Mouse (Mus musculus) lung, postnatal 36 days (tissue): ENCODE results near the gene Cmtm2b.
"Not testable (repeated sequence)": the region's sequence is repeated elsewhere in the genome, so short reads cannot be mapped to it uniquely, and the experiment has no call there.

Experiments
- DNase-seq: peaks from one replicate; pipeline ENCODE4 v3.0.0; 2022; ENCODE audit warnings: mixed read lengths

Gene Cmtm2b

DNA sequence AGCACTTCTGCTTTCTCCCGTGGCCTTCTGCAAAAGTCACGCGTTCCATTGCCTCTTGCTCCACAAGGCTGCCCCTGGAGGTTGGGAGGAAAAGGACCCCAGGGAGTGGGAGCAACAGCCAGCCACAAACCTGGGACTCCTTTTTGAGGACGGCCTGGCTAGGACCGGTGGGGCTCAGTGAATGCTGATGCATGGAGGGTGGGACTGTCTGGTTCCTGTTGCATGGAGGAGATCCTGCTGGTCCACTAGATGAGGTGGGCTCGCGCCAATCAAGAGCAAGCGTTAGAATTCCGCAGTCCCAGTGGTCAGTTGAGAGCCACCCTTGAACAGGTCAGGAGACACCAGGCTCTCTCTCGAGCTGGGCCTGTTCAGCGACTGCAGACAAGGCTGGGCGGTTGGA lies at the start of gene Cmtm2b:
Gene Cmtm2b (plus strand): TSS at position 301 of the 400 bp plus-strand sequence.
- not testable (repeated sequence) for DNase-seq

DNA sequence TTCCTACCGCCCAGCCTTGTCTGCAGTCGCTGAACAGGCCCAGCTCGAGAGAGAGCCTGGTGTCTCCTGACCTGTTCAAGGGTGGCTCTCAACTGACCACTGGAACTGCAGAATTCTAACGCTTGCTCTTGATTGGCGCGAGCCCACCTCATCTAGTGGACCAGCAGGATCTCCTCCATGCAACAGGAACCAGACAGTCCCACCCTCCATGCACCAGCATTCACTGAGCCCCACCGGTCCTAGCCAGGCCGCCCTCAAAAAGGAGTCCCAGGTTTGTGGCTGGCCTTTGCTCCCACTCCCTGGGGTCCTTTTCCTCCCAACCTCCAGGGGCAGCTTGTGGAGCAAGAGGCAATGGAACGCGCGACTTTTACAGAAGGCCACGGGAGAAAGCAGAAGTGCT lies 28.9 kb upstream of the Cmtm2b start, which contains the start of gene Cmtm2a:
Gene Cmtm2a (minus strand): TSS at position 101 of the 400 bp plus-strand sequence.
- DNase-seq, result not testable (repeated sequence)

DNA sequence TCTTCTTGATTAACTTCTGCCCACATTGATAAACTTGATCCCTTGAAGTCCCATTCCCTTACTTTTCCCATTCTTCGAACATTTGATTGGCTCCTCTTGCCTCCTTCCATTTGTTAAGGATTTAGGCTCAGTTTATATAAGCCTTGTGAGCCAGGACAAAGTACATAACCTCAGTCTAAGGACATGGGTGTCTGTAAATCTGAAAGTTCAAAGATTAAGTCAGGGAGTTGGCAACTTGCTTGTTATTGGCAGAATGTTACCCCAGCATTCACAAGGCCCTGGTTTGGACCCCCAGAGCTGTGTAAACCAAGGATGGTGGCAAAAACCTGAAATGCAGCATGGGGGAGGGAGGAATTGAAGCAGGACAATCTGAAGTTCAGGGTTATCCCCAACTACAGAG lies 27.6 kb upstream of the Cmtm2b start:
- no peak for DNase-seq

DNA sequence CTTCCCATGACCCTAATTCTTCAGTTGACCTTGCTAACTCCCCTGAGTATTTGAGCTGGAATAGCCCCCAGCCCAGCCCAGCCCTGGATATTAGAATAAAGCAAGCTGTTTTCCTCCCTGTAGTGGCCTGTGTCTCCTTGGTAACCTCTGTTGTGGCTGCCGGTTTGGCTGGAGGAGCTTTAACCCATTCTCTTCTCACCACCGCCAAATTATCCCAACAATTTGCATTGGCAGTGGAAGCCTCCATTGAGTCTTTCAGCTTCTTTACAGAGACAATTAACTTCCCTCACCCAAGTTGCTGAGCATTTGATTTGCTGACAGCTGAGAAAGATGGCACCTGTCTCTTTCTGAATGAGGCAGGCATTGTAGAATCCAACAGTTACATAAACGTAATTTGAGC lies 20.5 kb upstream of the Cmtm2b start:
- not testable (repeated sequence) for DNase-seq

DNA sequence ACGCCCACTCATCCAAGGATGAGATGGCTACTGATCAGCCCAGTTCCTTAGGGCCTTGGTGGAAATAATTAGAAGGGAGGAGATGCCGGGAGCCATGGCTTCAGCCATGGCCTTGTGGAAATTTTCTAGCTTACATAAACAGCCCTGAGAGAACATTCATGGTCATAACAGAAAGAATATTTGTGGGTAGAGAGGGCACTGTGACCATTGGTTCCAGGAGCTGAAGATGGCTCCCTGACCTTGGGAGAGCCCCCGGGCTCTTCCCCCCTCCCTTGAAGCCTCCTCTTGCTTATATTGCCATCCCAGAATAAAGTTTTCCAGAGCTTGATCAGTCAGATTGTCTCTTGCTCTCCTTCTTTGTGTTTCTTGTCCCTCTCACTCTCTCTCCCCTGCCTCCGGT lies 19.5 kb upstream of the Cmtm2b start:
- not testable (repeated sequence) for DNase-seq

DNA sequence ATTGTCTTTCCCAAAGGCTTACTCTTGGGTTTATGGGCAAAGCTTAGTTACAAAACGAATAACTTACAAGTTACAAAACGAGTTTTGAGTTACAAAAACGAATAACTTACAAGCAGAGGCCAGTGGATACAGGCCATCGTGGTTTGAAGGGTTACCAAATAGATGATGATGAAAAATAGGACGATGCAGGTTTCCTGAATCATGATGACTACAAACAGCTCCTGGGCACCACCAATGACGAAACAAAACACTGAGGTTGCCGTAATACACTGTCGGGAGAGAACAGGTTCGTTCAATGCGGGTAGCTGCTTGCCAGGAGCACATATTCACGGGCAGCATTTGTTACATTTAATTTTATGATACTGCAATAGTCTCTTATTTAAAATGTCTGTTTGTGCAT lies 17.1 kb upstream of the Cmtm2b start:
- no peak for DNase-seq

DNA sequence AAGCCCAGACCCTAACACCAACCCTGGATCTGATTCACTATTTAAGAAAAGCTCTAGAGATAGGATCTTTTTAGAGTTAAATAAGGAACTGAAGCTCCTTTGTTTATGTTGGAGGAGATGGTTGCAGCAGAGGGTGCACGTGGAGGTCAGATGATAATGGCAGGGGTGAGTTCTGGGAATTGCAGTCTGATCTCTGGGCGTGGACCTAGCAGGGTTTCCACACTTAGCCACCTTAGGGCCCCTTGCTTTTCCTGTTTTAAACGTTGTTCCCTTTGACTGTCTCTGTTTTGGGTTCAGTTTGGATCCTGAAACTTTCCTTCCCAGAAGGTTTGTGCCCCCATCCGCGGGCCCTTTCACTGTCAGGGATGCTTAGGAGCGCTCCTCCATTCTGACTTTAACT lies 13.7 kb upstream of the Cmtm2b start:
- peak; percentile 7 for DNase-seq

DNA sequence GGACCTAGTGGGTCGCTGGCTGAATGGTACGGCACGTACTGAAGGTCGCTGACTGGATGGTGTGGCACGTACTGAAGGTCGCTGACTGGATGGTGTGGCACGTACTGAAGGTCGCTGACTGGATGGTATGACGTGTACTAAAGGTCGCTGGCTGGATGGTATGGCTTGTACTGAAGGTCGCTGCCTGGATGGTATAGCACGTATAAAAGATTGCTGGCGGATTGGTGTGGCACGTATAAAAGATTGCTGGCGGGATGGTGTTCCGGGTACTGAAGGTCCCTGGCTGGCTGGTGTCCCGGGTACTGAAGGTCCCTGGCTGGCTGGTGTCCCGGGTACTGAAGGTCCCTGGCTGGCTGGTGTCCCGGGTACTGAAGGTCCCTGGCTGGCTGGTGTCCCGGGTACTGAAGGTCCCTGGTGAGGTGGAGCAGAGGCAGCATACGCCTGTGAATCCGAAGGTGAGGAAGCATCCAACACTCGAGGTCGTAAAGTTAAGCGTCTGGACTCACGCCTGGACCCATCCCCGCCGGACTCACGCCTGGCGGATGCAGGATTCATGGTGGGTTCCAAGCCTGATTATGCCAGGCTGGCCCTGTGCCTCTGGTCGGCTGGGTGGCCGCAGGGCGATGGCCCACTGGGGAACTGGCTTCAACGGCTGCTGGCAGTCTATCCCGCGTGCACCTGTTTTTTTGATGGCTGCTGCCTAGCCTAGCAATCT lies 12.4 kb upstream of the Cmtm2b start, which contains the start of the genes Gm45711 and Cmtm1:
Gene Gm45711 (minus strand): TSS at position 641 of the 715 bp plus-strand sequence.
Gene Cmtm1 (minus strand): TSS at position 705 of the 715 bp plus-strand sequence.
- DNase-seq, result not testable (repeated sequence)

DNA sequence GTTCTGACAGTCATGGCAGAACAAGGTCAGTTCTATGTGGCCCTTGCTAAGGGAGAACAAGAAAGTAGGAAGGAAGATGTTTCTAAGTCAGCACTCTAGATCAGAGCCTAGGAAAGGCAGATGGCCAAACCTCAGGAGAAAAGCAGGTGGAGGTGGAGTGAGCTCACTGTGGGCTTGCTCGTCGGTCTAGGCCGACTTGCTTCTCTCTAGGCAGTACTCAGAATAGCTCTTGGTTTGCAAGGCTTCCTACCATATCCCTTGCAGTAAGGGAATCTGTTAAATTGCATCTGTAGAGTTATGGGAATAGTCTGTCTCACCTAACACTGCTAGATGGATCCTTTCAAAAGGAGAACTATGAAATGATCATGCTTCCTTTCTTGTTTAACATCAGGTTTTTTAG lies 10.0 kb upstream of the Cmtm2b start:
- not testable (repeated sequence) for DNase-seq

DNA sequence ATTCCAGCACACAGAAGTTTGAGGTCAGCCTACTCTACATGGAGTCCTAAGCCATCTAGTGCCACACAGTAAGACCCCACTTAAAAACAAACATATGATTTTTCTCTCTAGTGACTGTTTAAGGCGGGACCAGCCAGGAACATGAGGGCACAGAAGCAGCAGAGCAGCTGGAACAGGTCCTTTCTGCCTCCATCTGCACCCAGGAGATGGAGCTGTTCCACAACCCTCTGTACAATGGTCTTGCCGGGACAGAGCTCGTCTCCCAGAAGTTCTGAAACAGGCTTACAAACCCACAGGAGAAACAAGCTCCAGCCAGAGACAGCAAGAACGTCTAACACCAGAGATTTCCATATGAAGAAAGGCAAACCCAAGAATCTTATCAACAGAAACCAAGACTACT lies 8.7 kb upstream of the Cmtm2b start:
- peak; percentile 63 for DNase-seq

DNA sequence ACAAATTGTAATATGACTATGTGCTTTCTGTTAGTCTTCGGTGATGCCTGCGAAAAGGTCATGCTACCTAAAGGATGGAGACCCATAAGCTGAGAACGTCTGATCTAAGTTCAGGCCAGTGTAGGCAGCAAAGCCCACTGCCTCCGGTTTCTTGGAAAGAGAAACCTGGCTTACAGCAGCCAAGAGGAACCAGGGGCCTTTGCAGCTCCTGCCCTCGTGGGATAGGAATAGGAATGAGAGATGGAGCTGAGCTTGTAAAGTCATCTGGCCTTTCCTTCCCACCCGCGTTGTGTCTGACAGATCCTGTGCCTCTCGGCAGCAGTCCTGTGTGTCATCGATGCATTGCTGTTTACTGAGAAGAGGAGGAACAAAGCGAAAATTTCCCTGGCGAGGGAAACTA lies 763 bp upstream of the Cmtm2b start, which contains the start of gene Gm11020:
Gene Gm11020 (plus strand): TSS at position 301 of the 400 bp plus-strand sequence.
- DNase-seq, result not testable (repeated sequence)

DNA sequence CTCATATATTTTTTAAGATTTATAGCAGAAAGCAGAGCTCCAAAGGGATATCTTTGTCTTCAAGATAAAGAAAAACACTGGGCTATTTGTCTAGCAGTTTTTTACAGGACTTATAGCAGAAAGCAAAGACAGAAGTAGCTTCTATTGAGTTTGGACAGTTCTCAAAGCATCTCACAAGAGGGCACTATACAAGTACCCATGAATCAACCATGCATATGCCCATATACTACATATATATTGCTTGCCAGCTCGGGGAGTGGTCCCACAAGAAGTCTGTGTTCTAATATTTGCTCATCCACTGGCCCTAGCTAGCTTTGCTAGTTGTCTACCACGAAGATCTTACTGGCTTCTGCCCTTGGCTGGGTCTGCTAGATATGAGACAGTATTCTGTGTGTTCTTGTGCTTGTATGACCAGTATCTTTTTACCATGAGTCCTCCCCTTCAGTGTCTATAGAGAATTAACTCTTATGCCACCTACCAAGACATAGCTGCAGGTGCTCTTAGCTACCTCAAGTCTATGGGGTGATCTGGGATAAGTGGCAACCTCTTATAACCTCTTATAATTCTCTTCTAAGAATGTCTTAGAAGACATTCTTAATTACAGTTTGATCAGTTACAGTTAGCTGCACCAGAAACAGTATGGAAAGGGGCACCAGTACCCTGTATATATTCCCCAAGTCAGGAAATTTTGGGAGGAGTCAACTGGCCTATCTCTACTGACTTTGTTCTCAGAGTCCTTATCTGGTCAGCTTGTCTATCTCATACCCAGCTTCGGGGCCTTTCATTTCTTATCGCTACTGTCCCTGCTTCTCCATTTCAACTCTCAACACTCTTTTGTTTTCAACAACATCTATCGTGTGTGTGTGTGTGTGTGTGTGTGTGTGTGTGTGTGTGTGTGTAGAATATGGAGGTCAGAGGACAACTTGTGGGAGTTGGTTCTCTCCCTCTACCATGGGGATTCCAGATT lies 10.9 kb downstream of the Cmtm2b start:
- no peak for DNase-seq

DNA sequence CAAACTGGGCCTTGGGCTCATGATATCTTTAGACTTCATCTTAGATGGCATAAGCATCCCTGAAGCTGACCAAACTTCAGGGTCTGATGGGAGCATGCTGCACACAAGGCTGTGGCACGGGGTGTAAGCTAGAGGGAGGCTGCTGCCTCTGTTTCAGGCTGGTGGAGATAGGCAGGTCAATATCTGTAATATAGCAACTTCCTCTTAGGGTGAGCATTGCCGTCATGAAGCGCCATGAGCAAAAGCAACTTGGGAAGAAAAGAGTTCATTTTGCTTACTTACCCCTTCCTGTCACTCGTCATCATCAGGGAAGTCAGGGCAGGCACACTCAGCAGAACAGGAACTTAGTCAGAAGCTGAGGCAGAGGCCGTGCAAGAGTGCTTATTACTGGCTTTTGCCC lies 11.8 kb downstream of the Cmtm2b start:
- peak; percentile 49 for DNase-seq

DNA sequence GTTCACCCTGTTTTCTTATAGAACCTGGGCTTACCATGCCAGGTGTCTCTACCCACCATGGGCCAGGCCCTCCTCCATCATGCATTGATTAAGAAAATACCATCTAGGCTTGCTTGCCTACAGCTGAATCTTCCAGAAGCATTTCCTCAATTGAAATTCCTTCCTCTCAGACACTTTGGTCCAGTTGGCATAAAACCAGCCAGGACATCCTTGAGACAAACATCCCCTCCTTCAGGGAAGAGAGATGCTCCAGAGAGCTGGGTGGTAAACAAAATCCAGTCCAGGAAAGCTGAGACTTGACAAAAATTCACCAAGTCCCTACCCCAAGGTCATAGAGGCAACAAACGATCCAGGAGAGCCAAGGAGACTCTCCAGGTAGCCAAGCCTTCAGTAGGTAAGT lies 12.2 kb downstream of the Cmtm2b start:
- DNase-seq, result peak; percentile 71

DNA sequence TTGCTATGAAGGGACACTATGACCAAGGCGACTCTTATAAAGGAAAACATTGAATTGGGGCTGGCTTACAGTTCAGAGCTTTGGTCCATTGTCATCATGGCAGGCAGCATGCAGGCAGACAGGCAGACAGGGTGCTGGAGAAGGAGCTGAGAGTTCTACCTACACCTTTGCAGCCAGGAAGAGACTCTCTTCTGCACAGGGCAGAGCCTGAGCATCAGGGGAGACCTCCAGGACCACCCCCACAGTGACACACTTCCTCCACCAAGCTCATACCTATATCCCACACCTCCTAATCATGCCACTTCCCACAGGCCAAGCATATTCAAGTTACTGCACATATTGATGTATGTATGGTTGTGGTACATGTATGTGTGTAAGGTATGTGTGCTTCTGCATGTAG lies 14.8 kb downstream of the Cmtm2b start:
- DNase-seq, result no peak

DNA sequence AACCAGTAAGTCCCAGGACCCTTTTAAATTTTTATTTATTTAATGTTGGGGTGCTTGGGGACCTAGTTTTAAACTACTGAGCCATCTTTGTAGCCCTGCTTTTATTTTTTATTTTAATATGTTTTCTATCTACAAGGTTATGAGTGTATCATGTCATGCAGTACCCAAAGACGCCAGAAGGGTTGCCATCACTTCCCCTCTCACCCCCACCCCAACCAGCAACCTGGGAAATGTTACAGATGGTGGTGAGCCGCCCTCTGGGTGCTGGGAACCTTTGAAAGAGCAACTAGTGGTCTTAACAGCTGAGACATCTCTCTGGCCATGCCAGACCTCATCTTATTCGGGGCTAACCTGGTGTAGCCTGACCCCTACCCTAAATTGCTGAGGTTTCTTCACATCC lies 15.9 kb downstream of the Cmtm2b start:
- no peak for DNase-seq

DNA sequence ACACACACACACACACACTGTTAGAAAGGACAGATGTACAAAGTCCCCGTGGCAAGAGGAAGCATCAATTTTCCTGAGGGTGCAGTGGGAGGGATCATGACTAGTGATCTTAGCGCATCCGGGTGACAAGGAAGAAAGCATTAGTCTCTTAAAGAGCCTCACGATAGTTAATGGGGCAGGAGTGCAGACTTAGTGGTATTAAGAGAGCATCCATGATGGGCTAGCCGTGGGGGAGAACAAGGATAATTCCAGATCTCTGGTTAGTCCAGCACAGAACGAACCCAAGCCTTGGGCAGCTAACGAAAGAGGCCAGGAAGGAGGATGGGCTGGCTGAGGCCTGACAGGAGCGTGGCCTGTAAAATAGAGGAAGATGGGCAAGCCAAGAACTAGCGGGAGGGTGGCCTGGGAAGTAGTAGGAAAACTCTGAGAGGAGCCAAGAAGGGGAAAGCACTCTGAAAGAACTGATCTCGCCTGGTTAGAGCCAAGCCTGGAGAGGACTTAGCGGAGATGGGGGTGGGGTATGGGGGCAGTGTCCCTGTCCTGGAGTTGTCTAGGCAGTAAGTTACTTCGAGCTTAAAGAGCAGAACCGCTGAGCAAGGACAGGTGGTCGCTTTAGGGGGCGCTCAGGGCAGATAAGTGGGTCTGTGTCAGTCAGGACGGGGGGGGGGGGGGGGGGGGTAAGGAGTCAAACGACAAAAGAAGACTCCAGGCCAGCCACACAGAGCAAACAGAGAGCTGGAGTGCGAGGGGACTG lies 17.4 kb downstream of the Cmtm2b start, which contains the start of gene Cmtm3:
Gene Cmtm3 (plus strand): TSS at position 182 of the 754 bp plus-strand sequence.
- peak; percentile 45 for DNase-seq

DNA sequence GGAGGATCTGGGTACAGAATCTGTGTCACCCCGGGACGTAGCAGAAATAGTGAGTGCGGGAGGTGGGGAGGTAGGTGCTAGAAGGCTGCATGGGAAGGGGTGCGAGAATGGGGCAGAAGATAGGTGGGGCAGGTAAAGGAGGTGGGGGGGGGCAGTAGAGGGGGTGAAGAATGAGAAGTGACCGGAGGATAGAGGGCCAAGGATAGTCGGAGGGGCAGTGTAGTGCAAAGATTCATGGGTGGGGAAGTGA lies 17.9 kb downstream of the Cmtm2b start:
- DNase-seq, result no peak

DNA sequence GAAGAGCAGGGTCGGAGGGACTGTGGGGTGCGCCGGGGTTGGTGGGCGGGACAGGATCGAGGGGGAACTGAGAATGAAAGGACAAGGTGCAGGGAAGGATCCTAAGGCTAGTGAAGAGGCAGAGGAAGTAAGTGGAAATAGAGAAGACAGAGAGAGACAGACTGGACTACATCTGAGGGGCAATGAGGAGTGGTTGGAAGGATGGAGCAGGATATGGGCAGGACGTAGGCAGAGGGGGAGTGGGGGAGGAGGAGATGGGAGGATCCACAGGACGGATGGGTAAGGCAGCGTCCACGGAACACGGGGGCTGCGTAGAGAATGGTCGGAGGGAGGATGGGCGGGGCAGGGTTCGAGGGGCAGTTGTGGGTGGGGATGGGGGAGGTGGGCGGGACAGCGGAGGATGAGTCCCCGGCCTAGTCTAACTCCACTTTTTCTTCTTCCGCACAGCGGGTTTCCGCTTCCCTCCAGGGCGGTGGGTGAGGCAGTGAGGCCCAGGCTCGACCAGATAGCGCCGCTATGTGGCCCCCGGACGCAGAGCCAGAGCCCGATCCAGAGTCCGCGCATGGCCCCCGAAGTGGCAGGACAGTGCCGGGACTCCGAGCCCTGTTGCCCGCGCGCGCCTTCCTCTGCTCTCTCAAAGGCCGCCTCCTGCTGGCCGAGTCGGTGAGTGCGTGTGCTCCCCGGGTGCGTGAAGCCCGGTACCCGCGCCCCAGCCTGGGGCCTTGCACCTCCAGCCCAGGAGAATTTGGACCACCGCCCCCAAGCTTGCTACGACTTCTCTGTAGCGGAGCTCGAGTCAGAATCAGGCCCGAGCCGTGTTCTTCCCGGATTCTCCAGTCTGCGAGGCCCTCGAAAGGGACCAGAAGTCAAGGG lies 18.4 kb downstream of the Cmtm2b start:
- DNase-seq, result peak; percentile 88

DNA sequence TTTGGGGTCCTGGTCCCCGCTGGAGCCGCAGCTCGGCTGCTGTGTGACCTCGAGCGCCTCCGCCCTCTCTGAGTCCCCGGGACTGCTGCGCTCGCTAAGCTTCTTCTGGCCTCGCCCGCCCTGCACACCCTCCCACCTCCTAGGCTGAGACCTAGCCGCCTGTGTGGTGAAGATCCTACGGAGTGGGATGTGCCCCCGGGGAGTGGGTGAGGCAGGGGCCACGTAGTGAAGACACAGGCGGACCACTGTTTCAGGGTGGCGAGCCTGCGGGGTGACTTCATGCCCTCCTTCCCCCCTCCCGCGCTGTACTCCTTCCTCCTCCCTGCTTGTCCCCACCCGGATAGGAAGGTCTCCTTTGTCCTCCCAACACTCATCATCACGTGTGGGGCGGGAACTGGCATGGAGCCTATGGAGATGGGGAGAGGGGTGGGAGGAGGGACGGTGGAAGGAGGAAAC lies 19.1 kb downstream of the Cmtm2b start:
- DNase-seq, result peak; percentile 87

DNA sequence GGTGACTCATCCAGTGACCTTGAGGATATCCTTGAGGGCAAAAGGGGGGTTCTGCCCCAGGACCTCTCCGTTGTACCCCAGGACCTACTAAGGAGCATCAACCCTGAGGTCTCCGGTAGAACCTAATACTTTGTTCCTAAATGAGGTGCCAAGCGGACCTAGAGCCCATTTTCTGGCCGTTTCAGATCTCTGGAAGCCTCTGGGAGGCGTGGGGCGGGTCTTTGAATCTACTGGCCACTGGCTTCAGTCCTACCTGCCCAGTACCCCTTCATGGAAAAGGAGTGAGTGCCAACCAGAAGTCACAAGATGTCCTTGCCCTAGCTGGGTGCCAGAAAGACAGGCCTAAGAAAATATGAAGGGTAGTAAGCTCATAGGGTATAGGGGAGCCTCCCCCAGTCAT lies 19.6 kb downstream of the Cmtm2b start:
- DNase-seq, result no peak

DNA sequence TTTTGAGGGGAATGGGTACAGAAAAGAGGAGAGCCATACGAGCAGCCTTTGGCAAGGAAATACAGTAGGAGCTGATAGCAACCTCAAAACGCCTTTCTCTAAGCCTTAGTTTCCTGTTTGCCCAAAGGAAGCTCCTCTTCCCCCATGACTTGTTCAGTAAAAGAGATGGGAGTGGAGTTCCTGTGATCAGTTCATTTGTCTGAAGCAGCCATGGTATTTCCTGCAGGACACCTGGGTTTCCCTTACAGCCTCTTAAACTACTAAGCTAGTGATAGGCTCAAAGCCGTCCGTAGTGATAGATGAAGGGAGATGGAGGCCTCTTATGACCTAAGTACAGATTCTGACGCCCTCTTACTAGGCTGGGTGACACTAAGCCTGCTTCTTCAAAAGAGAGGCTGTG lies 20.4 kb downstream of the Cmtm2b start:
- DNase-seq, result no peak
